Mouse (Mus musculus) activated CD4-positive, CD25-positive, alpha-beta regulatory T cell (primary cell): ENCODE measurements around the gene Sh3bgrl. TPM values are rescaled to one million over a fixed set of nuclear protein-coding genes. Genes with fewer than 3 reads are reported as not detected.

Experiments
- polyA plus RNA-seq, 2 experiments: library from polyadenylated mRNA; unstranded; fragments of 100-300 nt; shearing (Covaris generic); gene quantifications; one replicate each; pipeline ENCODE4 v1.2.1; 2017

Sh3bgrl gene
- 100 to 1,000 TPM in 1 of 2 experiments, 10 to 100 TPM in 1; 79.3 to 180 TPM for polyA plus RNA-seq

DNA sequence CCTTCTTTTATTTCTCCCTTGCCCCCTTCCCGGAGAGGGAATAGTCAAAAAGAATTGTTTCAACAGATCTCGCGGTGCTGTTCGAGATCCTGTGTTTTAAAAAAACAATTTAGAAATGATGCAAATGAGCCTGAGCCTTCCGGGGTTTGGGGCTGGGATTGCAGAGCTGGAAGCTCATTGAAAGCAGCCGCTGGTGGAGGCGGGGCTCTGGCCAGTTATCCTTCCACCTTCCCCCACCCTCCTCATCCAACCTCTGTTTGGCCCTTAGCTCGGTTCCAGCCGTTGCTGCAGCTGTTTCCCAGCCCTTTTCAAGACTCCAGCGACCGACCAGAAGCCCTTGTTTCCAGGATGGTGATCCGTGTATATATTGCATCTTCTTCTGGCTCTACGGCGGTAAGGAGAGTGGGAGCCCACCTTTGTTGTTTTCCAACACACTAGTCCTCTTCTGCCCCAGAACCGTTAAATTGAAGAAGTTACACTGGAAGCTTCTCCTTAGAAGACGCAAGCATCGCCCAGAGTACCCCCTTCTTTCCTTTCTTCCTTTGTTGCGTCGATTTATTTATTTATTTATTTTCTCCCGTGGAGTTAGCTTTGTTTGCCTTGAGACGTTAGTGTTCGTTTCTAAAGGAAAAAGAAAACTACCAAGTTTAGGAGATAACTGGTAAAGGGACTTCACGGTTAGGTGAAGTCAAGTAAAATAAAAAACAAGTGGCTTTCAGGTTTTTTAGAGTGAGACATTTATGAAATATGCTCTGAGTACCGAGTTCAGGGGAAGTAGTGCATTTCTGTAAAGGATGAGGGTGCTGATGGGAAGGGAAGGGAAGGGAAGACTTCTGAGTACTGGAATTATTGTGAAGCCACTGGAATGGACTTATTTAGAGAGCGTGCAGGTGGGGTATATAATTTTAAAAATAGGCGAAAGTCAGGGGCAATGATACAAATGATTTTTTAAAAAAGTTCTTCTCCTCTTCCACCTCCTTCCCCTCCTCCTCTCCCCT lies at the start of gene Sh3bgrl:
Gene Sh3bgrl, plus strand, starts transcription at position 121 of the 998 bp plus-strand sequence.

DNA sequence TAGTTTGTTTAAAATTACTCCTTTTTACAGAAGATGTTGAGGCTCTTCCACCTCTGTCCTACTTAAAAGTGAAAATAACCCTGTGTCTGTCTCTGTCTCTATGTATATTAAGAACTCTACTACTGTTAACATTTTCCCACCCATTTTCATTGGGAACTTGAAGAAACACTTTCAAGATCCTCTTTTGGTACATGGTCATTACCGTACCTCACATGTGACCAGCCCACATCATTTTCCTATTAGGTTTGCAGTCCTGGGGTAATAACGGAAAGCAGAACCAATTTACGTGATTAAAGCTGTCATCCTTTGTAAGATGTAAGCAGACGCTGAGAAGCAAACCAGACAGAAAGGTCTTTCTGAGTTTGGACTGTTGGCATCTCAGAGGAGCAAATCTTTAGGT lies 101.3 kb downstream of the Sh3bgrl start, which contains the start of gene Gm6377:
Gene Gm6377, plus strand, starts transcription at position 289 of the 400 bp plus-strand sequence.

Other genes with a start within 250 kb of the Sh3bgrl start
- 10 to 100 TPM; 15.4 to 15.7 TPM for gene Hmgn5, start 82.0 kb upstream of the Sh3bgrl start, polyA plus RNA-seq
- gene Gm6377, start 101.4 kb downstream of the Sh3bgrl start, polyA plus RNA-seq, result under 1 TPM; 0.10 to 0.14 TPM